Comparison of ENCODE assay signal across 11 mouse cellular contexts in genomic region chr7:46609317-46609716, GRCm38 (mm10).
"Had no signal": no experiment of that assay in that cellular context is flagged by ENCODE, and none has a peak within 500 bp of the region (broad histone marks: within the 10 kb centered on the region; RNA-seq: fewer than 3 reads in every experiment).

No protein-coding gene starts in this region.

- H3K27ac ChIP-seq: limb, embryonic 10.5 days; liver, embryonic 15.5 days; midbrain, embryonic 13.5 days; neural tube, embryonic 15.5 days; stomach, embryonic 15.5 days had no signal

- H3K27me3 ChIP-seq: liver, embryonic 15.5 days; midbrain, embryonic 13.5 days; neural tube, embryonic 15.5 days; stomach, embryonic 15.5 days had no signal

- H3K9me3 ChIP-seq: limb, embryonic 10.5 days; liver, embryonic 15.5 days; midbrain, embryonic 13.5 days; neural tube, embryonic 15.5 days; stomach, embryonic 15.5 days had no signal

- H3K36me3 ChIP-seq: limb, embryonic 10.5 days; liver, embryonic 15.5 days; stomach, embryonic 15.5 days had no signal

- H3K4me1 ChIP-seq: liver, embryonic 15.5 days; stomach, embryonic 15.5 days had no signal

- DNase-seq: kidney, postnatal 10 days; lung, adult 2 months; lung, postnatal 36 days; right cerebral cortex, adult 18-20 months; spleen, adult 18-20 months; thymus, postnatal 36 days had no signal

- H3K4me3 ChIP-seq: limb, embryonic 10.5 days; liver, embryonic 15.5 days; midbrain, embryonic 13.5 days; neural tube, embryonic 15.5 days; stomach, embryonic 15.5 days had no signal
